Mouse (Mus musculus): ENCODE data around the gene Flywch2.
A peak's percentile ranks its signal among the peaks of the same experiment; 100 is the strongest.

Gene Flywch2

GRCm38 (mm10) chr17:23749400-23750191 is 36.3 kb downstream of the Flywch2 start:
- DNase-seq (ENCODE audit: extremely low spot score, low read depth, low spot score) = no peak

- DNase-seq (ENCODE audit: extremely low spot score, low read depth, low spot score) = peak; percentile 85
These were observed 37.1 kb downstream of the Flywch2 start for GRCm38 (mm10) chr17:23748631-23749391.

GRCm38 (mm10) chr17:23748026-23748425 is 37.9 kb downstream of the Flywch2 start:
- no peak for DNase-seq (ENCODE audit: extremely low spot score, low read depth, low spot score)

- no peak for DNase-seq (ENCODE audit: extremely low spot score, low read depth, low spot score)
These were observed 38.4 kb downstream of the Flywch2 start for GRCm38 (mm10) chr17:23747471-23747870.

- DNase-seq (ENCODE audit: extremely low spot score, low read depth, low spot score) = no peak
These were observed 39.1 kb downstream of the Flywch2 start for GRCm38 (mm10) chr17:23746767-23747166.

GRCm38 (mm10) chr17:23746311-23746710 is 39.6 kb downstream of the Flywch2 start:
- DNase-seq (ENCODE audit: extremely low spot score, low read depth, low spot score) = no peak

GRCm38 (mm10) chr17:23745301-23746251 is 40.3 kb downstream of the Flywch2 start, which contains the start of gene Kremen2:
Kremen2 (minus strand) TSS chr17:23745833.
- DNase-seq (ENCODE audit: extremely low spot score, low read depth, low spot score) = no peak

GRCm38 (mm10) chr17:23744651-23745050 is 41.2 kb downstream of the Flywch2 start:
- DNase-seq (ENCODE audit: extremely low spot score, low read depth, low spot score) = no peak

GRCm38 (mm10) chr17:23744076-23744475 is 41.8 kb downstream of the Flywch2 start:
- DNase-seq (ENCODE audit: extremely low spot score, low read depth, low spot score) = no peak

GRCm38 (mm10) chr17:23742941-23743340 is 42.9 kb downstream of the Flywch2 start:
- DNase-seq (ENCODE audit: extremely low spot score, low read depth, low spot score) = no peak

- DNase-seq (ENCODE audit: extremely low spot score, low read depth, low spot score) = no peak
These were observed 43.6 kb downstream of the Flywch2 start for GRCm38 (mm10) chr17:23742210-23742793.

GRCm38 (mm10) chr17:23741359-23742209 is 44.3 kb downstream of the Flywch2 start:
- DNase-seq (ENCODE audit: extremely low spot score, low read depth, low spot score) = no peak

GRCm38 (mm10) chr17:23740598-23741021 is 45.3 kb downstream of the Flywch2 start, which contains the start of gene Paqr4:
Paqr4 (minus strand) TSS chr17:23740867.
- no peak for DNase-seq (ENCODE audit: extremely low spot score, low read depth, low spot score)

- DNase-seq (ENCODE audit: extremely low spot score, low read depth, low spot score) = no peak
These were observed 45.7 kb downstream of the Flywch2 start for GRCm38 (mm10) chr17:23740136-23740584.

- DNase-seq (ENCODE audit: extremely low spot score, low read depth, low spot score) = no peak
These were observed 46.4 kb downstream of the Flywch2 start for GRCm38 (mm10) chr17:23739202-23740135.

- no peak for DNase-seq (ENCODE audit: extremely low spot score, low read depth, low spot score)
These were observed 47.1 kb downstream of the Flywch2 start for GRCm38 (mm10) chr17:23738836-23739201.

- no peak for DNase-seq (ENCODE audit: extremely low spot score, low read depth, low spot score)
These were observed 48.1 kb downstream of the Flywch2 start for GRCm38 (mm10) chr17:23737493-23738445.
